Mouse (Mus musculus) MEL-GATA-1-ER (cell line): ENCODE data around the gene Gpatch8.

Source experiments
- DNase-seq: peaks from one replicate; pipeline ENCODE4 v3.0.0-alpha.2; 2012; ENCODE audit warnings: low read depth; ENCODE audit errors: extremely low read depth

The Gpatch8 gene

DNA sequence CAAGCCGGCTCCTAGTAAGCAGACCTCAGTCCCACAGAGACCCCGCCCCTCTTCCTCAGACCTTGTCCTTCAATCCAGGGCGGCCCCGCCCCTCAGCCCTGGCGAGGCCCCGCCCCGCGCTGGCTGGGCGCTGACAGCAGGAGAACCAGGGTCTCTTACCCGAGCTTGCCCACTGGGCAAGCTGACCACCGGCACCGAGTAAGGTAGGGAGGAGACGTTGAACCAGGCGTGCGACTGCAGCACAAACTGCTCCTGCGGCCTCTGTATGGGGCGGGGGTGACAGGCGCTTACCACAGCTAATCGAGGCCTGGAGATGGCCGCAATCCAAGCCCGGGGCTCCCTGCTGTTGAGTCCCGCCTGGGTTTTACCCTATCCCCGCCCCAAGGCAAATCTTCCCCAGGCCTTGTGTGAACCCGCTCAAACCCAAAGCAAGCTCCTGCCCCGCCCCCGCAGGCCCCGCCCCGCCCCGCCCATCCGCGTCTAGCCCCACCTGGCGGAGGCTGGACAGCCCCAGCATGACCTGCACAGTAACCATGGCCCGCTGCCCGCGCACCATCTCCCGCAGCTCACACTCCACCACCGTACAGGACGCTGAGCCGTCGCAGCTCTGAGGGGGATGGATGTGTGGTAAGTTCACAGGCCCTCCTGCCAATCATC lies 100.3 kb downstream of the Gpatch8 start:
- no peak for DNase-seq

DNA sequence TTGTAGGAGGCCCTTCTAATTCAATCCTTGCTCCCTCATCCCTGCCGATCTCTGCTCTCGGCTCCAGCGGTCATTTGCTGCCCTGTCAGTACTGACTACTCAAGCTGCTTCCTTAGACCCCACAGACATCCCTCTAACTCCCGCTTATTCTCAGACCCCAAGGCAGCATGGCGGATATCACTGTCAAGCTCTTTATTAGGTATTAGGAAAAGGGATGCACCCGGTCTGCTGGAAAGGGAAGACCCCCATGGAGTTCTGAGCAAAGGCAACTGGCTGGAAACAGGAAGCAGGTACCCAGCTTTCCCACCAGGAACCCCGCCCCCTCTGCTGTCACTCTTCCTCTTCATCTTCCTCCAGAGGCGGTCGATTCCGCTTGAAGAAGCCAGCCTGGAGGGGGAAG lies 103.1 kb downstream of the Gpatch8 start:
- DNase-seq: no peak

DNA sequence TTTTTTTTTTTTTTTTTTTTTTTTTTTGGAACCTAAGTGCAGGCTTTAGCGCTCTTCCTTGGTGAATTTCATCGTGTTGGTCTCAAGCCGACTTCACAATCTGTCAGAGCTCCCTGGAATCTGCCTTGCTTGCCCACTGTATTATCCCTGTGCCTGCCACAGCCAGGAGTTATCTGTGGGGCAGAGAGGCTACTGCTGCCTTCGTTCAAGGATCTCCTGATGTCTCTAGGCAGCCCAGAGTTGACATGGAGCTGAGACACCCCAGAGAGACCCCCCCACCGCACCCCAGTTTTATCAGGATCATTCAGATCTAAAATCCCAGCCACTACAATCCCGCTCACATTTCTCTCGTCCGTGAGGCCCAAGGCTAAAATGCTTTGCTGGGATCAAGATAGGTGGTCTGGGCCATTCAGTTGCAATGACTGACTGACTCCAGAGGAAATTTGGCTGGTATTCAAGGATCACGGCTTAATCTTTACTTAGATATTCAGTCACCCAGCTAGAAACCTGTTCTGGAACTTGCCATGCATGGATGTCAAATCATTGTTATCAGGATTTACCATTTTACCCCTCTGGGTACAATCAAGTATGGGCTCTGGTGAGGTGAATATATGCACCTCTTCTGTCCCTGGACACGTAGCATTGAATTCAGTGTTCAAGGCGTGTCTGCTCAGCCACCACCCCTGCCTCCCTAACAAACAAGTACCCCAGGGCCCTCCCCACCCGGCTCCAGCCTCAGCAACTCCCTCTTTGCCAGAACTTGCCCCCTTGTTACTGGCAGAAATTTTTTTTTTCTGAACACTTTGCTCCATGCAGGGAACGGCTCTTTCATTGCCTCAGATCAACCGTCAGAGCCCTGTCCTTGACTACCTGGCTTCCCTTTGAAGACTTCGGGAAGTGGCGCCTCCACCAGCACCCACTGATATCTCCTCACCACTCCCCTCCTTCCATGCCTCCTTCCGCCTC lies 106.9 kb downstream of the Gpatch8 start:
- DNase-seq: no peak

DNA sequence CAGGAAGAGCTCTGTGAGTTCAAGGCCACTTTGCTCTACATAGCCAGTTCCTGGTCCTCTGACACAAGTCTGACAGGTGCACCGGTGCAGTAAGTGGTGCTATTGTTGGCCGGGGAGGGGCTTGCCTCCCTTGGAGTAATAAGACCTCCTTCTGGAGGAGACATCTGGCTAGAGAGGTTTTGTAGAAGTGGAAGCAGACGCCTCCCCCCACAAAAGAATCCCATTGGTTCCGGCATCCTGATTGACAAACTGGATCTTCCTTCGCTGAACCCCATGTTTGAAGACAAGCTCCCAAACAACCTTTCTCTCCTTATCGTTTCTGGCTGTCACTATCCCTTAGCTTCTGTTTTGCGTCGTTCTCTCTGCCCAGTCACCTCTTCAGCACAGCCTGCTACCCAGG lies 107.9 kb downstream of the Gpatch8 start:
- no peak for DNase-seq

DNA sequence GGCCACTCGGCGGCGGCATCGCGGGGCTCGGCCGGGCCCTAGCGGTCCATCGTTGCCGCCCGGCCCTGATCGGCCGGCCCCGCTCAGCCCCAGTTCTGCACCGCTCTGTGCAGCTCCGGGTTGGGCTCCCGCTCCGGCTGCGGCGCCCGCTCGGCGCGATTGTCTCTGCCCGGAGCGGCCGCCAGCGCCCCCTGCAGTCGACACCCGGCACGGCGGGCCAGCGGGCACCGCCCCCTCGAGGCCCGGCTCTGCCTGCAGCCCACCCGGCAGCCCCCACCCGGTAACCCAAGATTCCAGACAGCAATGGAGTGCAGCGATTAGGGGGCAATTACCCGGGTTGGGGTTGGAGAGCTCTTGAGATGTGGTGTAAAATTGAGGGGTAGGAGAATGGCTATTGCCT lies 108.7 kb downstream of the Gpatch8 start, which contains the start of gene Fam171a2:
Fam171a2 (minus strand) TSS at position 186 of the 400 bp plus-strand sequence.
- no peak for DNase-seq

DNA sequence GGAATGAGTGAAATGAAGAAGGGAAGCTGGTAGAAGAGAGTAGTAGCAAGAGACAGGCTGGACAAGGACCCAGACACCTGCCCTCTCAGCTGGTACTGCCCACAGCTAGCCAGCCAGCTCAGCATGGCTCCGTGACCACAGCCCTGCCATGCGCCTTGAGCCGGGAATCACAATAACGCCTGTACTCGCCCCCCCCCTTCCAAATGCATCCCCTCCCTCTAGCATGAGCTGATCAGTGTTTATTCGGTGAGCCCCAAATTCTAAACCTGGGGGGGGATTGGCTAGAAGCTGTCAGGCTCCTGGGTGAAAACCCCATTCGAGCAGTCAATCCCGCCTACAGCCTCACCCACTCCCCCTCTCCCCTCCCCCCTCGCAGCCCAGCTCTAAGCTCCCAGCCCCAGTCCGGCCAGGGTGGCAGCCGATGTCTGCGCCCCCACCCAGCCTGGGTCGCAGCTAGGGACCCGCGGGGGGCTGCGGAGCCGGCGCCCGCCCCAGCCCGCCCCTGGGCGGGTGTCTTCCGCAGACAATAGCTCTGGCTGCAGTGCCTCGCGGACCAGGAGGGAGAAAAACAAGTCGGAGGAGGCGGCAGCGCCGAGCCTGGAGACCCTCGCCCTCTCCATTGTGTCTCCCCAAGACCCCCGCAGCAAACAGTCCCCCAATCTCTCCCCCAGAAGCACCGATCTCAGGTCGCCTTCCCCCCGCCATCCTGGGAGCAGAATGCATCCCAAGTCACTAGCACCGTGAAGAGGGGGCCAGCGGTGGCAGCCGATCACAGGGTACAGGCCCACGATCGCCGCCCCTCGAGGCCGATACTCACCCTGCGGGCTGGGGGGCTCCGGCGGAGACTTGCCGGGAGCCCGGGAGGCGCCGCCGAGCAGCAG lies 109.4 kb downstream of the Gpatch8 start:
- DNase-seq: no peak

DNA sequence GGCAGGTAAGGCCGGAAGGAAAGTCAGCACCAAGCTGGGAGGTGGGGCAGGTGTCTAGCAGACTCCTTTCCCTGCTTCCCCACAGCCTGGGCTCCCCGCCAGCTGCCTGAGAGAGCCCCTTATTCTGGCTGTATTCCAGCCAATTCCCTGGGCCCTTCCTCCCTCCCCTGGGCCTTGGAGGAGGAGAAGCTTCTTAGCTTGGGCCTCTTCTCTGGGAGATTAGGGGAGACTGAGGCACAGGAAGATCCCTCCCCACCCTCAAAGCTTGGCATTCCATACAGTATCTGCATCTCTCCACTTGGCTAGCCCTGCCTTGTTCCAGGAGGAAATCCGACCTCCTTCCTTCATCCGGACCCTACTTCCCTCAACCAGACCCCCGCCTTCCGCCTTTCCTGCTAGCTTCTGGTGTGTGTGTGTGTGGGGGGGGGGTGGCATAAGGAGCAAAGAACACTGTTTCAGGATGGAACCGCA lies 110.3 kb downstream of the Gpatch8 start:
- DNase-seq: no peak

DNA sequence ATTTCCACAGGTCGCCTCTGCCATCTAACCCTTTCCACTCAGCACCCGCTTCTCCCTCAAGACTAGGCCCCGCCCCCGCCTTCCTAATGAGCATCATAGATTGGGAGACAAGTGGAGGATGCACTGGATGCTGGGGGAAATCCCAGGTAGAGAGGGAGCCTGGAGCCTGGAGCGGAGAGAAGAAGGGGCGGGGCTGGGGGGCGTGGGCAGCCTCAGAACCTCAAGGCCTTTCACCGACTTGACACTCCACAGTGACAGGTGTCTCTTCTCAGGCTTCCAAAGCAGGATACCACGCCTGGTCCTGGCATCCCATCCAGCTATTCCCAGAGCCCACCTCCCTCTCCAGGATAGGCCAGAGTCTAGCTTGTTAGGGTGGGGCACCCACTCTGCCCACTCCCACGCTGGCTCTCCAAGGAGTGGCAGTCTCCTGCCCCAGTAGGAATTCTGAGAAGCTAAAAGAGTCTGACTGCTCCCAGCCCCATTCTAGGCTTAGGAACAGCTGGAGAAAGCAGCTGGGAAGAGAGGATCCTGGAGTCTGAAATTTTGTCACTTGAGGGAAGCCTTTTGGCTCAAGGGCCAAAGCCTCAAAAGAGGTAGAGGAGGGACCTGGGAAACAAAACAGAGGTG lies 110.8 kb downstream of the Gpatch8 start:
- DNase-seq: no peak

DNA sequence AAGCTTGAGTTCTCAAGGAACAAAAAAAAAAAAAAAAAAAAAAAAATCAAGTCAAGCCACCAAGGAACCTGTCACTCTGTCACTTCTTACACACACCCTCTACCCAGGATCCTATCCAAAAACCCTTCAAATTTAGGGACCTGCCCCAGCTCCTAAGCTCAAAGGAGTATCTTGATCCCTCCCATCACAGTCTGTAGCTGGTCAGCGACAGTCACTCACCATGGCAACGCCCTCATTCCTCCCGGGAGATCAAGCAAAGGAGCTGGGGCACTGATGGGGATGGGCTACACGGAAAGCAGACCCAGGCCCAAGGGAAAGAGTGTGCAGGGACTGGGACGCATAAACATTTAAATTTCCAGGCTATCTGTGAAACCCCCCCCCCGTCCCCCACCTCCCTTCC lies 111.4 kb downstream of the Gpatch8 start:
- no peak for DNase-seq

DNA sequence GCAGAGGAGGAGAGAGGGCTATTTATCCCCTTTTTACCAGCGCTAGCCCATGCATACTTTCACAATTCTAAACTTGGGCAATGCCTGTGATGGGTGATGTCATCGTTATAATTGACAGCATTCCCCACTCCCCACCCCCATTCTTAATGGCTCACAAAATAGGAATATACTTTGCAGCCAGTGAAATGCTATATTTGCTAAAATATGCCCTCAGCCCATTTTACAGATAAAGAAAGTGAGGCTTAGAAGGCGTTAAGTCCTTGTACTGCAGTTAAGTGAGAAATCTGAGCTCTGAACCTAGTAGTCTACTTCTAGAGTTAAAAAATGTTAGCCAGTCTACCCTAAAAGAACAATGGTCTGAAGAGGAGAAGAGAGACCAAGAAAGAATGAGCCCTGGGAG lies 111.9 kb downstream of the Gpatch8 start:
- no peak for DNase-seq

DNA sequence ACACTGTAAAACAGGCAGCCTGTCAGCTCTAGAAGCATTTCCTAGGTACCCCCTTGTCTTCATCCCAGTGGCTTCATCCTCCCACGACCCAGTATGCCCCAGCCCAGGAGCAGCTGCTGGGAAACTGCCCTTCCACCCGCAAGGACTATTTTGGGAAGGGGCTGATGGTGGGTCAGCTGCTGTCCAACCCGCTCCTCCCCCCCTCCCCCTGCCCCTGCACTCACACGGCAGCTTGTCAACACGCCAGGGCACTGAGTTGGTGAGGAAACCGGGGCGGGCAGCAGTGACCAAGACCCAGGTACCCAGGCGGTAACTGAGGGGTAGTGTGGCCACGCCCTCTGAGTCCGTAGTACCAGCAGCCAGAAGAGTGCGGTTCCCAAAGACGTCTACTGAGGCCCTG lies 112.5 kb downstream of the Gpatch8 start:
- no peak for DNase-seq

DNA sequence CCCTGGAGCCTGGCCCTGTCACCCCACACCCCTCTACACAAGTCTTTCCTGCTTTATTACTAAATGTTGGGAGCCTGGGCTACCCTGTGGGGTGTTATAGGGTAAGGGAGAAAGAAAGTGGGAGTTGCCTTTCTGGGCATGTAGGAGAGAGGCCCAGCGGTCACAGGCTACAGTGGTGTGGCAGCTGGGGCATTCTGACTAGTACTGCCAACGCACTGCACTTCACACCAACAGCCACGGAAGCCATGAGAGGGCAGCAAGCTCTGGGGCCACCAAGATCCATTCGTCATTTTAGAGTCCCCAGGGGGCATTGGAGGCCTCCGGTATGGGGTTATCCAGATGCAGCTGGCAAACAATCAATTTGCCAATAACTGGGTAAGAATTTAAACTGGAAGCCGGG lies 114.1 kb downstream of the Gpatch8 start:
- no peak for DNase-seq

DNA sequence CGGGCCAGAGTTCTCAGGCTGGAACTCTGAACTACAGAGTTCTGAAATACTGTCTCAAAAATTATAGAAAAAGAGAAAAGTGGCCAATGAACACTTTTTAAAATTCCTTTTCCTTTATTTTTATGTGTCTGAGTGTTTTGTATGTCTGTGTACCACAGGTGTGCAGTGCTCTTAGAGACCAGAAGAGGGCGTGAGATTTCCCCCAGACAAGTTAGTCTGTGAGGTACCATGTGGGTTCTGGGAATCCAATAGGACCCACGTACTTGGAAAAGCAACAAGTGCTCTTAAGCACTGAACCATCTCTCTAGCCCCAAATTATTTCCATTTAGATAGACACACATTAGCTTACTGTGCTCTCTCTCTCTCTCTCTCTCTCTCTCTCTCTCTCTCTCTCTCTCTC lies 114.8 kb downstream of the Gpatch8 start:
- no peak for DNase-seq

DNA sequence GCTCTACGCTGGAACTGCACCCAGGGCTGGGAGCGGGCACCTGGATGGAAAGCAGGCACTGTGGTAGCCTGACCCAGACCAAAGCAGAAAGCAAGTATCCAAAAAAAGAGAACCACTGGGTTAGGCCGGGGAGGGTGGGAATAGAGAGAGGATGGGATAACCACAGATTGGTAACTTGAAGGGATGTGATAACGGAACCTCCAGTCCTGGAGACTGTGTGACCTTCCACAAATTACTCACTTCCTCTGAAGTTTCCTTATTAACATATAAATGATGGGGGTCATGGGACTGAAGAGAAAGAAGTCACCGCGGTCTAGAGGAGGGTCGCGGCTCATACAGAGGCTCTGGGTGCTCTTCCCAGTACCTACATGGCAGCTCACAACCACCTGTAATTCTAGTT lies 115.9 kb downstream of the Gpatch8 start:
- no peak for DNase-seq

DNA sequence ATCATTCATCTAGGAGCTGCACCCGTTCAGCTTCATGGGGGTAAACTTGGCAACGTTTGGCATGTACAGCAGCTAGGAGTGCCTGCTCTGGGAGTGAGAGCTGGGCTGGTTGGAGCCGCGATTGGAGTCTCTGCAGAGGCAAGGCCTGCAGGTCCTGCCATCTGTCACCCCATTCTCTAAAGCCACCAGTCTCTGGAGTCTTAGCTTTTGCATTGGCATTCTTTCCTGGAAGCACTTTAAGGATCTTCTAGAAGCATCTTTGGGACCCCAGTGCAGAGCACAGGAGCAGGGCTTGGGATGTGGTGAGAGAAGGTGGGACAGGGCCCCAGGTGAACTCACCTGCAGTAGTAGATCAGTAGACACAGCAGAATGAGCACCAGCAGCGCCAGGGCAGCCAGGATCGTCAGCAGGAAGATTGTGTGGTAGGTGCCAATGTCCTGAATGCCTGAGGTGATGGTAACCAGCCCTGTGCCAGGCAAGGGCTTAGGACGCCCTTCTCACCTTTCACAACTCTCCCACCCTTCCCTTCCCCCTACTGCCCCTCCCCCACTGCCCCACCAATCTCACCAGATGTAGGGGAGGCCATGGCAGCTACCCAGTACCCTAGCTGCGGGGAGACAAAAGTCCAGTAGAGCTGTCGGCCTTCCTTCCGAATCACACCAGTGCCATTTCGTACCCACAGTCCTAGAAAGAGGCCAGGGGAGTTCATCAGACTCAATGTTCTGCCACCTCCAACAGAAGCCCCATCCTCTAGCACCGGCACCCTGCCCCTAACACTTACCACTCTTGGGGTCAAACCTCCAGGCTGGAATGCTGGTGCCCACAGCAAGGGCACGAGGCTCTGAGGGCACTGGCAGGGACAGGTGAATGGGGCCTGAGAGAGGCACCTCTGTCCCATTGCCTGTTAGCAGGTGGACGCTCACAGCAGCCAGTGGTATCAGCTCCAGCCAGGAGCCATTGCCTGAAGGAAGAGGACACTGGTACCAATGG lies 116.8 kb downstream of the Gpatch8 start:
- DNase-seq: no peak

DNA sequence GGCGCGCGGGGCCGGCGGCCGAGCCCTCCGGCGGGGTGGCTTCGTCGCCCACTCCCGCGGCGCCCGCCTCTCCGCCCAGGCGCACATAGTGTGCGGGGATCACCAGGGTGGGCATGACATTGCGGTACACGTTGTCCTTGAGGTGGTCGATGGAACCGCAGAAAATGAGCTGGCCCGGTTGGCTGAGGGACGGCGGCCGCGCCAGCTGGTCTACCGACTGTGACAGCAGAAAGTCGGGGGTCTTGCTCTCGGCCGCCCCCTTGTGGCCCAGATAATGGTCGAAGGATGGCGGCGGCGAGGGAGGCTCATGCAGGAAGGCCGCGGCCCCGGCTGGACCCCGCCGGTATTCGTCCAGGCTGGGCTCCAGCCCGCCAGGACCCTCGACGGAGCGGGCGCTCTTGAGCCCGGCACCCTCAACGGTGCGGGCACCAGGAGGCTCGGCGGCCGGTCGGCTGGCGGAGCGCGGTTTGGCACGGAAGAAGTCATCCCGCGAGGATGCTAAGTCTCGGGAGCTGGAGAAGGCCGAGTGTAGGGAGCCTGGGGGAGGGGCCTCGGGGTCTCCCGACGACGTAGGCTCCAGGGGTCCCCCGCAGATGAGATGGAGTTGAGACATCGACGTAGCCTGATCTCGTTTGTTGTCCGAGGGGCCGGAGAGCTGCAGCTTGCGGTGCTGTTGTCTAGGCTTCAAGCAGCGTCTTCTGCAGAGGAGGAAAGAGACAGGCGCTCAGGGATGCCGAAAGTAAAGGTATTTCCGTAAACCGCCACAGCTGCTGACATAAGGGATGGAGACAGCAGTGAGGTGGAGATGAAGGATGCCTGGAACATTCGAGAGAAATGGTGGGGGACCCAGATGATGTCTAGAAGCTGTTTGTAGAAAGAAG lies 117.7 kb downstream of the Gpatch8 start:
- no peak for DNase-seq

DNA sequence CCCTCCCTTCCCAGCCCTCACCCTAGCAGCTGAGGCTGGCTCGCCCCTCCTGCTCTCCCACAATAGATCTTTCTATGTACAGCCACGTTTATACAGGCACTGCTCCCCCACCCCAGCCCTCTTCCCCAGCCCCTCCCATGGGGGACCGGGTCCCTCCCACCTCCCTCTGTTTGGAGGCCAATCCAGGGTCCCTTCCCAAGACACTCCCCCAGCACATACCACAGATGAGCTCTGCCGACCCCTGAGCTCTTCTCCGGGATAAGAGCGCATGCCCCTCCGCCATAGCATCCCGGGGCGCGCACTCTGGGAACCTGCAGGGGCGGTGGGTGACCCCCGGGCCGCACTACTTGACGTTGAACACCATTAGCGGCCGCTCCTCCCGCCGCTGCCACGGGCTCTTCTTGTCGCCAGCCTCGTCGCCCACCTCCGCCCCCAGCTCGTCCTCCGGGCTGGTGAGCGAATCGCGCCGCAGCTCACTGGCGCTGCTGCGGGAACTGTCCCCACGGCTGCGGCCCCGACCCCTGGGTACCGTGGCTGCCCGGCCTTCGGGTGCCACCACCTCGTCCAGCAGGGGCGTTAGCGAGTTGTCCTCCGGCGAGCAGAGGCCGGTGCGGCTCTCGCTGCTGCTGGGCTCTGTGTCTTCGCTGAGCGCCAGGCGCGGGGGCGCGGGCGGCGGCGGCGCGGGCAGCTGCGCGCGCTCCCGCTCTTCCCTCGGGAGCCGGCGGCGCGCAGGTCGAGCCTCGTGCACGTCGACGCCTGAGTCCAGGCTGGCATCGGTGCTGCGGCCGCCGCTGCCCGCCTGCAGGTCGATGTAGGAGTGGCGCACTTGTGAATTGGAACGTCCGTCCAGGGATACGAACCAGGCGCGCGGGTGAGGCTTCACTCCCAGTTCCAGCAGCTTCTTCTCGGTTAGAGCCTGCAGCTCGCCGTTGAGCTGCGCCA lies 118.8 kb downstream of the Gpatch8 start:
- DNase-seq: no peak

DNA sequence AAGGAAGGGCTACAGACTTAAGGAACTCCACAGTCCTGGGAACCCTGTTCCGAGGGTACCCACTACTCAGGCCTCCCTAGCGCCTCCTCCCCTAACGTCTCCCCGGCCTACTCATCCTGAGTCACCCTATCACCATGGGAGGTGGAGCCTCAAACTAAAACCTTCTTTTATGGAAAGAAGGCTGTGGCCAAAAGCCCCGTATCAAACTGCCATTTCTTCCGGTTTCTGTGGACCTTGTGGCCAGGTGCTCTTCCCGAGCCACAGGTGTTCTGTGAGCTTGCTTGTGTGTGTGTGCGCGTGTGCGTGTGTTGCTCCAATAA lies 119.8 kb downstream of the Gpatch8 start:
- DNase-seq: no peak
